Mouse (Mus musculus): ENCODE data around the gene Plxdc1.

DNA sequence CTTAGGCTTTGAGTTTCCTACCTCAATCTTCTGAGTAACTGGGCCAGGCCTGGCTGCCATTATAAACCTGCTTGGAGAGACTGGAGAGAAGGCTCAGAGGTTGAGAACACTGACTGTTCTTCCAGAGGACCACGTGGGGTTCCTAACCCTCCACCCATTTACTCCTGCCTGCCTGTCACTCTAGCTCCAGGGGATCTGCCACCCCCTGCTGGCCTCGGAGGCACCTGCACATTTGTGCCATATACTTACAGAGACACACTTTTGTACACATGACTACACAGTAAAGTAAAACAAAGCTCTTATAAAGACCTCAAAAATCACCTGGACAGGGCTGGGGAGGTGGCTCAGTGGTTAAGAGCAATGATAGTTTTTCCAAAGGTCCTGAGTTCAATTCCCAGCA, 13.8 kb downstream of the Plxdc1 start:
- TF ChIP-seq CTCF (IDR thresholded peaks at IDR 0.05; ENCODE audit: low read depth) (peak; percentile 45), EP300 (optimal IDR thresholded peaks at IDR 0.05) (no peak)

Measured in stomach, postnatal 0 days (tissue).